Mouse (Mus musculus): ENCODE measurements around the gene Plekhm1. TPM values are rescaled to one million over a fixed set of nuclear protein-coding genes. Genes with fewer than 3 reads are reported as not detected.

Plekhm1 gene
- total RNA-seq, 2 experiments from 2014 or later, result 16.5 to 17.4 TPM

GRCm38 (mm10) chr11:103399050-103399449, 13.4 kb downstream of the Plekhm1 start:
- DNase-seq (ENCODE audit: low spot score in 2 of 2), result no peak
- intact Hi-C loops (cut with DNase I), result no loop called here

- intact Hi-C loops (cut with DNase I), result no loop called here
- no peak for DNase-seq (ENCODE audit: low spot score in 2 of 2)
These were observed 15.8 kb downstream of the Plekhm1 start for GRCm38 (mm10) chr11:103396682-103397081.

- no peak for DNase-seq (ENCODE audit: low spot score in 2 of 2)
- intact Hi-C loops (cut with DNase I), result no loop called here
These were observed 16.3 kb downstream of the Plekhm1 start for GRCm38 (mm10) chr11:103396236-103396635.

GRCm38 (mm10) chr11:103394604-103395003, 17.9 kb downstream of the Plekhm1 start:
- DNase-seq (ENCODE audit: low spot score in 2 of 2), result no peak
- intact Hi-C loops (cut with DNase I), result no loop called here

GRCm38 (mm10) chr11:103394025-103394424, 18.5 kb downstream of the Plekhm1 start:
- no peak for DNase-seq (ENCODE audit: low spot score in 2 of 2)
- intact Hi-C loops (cut with DNase I), result no loop called here

- no peak for DNase-seq (ENCODE audit: low spot score in 2 of 2)
- intact Hi-C loops (cut with DNase I), result no loop called here
These were observed 24.5 kb downstream of the Plekhm1 start for GRCm38 (mm10) chr11:103387870-103388526.

GRCm38 (mm10) chr11:103386827-103387226, 25.7 kb downstream of the Plekhm1 start:
- intact Hi-C loops (cut with DNase I), result no loop called here
- DNase-seq (ENCODE audit: low spot score in 2 of 2), result no peak

GRCm38 (mm10) chr11:103381956-103382613, 30.4 kb downstream of the Plekhm1 start:
- intact Hi-C loops (cut with DNase I), result no loop called here
- peak in 1 of 2 experiments; percentile 78 for DNase-seq (ENCODE audit: low spot score in 2 of 2)

GRCm38 (mm10) chr11:103381505-103381904, 31.0 kb downstream of the Plekhm1 start:
- intact Hi-C loops (cut with DNase I), result no loop called here
- no peak for DNase-seq (ENCODE audit: low spot score in 2 of 2)

- no peak for DNase-seq (ENCODE audit: low spot score in 2 of 2)
- intact Hi-C loops (cut with DNase I), result no loop called here
These were observed 32.0 kb downstream of the Plekhm1 start for GRCm38 (mm10) chr11:103380460-103380859.

GRCm38 (mm10) chr11:103378341-103378740, 34.1 kb downstream of the Plekhm1 start:
- DNase-seq (ENCODE audit: low spot score in 2 of 2), result no peak
- intact Hi-C loops (cut with DNase I), result no loop called here

GRCm38 (mm10) chr11:103375772-103376171, 36.7 kb downstream of the Plekhm1 start:
- no peak for DNase-seq (ENCODE audit: low spot score in 2 of 2)
- intact Hi-C loops (cut with DNase I), result no loop called here

GRCm38 (mm10) chr11:103375258-103375657, 37.2 kb downstream of the Plekhm1 start:
- DNase-seq (ENCODE audit: low spot score in 2 of 2), result no peak
- intact Hi-C loops (cut with DNase I), result no loop called here

GRCm38 (mm10) chr11:103373922-103374321, 38.6 kb downstream of the Plekhm1 start:
- DNase-seq (ENCODE audit: low spot score in 2 of 2), result no peak
- intact Hi-C loops (cut with DNase I), result no loop called here

- DNase-seq (ENCODE audit: low spot score in 2 of 2), result no peak
- intact Hi-C loops (cut with DNase I), result no loop called here
These were observed 39.9 kb downstream of the Plekhm1 start for GRCm38 (mm10) chr11:103372561-103372960.

- intact Hi-C loops (cut with DNase I), result no loop called here
- peak; percentile 39 to 54 for DNase-seq (ENCODE audit: low spot score in 2 of 2)
These were observed 40.4 kb downstream of the Plekhm1 start for GRCm38 (mm10) chr11:103372068-103372467.

GRCm38 (mm10) chr11:103371222-103371539, 41.3 kb downstream of the Plekhm1 start:
- intact Hi-C loops (cut with DNase I), result no loop called here
- no peak for DNase-seq (ENCODE audit: low spot score in 2 of 2)

GRCm38 (mm10) chr11:103370397-103371221, 41.9 kb downstream of the Plekhm1 start:
- intact Hi-C loops (cut with DNase I), result no loop called here
- no peak for DNase-seq (ENCODE audit: low spot score in 2 of 2)

GRCm38 (mm10) chr11:103365530-103365929, 47.0 kb downstream of the Plekhm1 start:
- intact Hi-C loops (cut with DNase I), result no loop called here
- DNase-seq (ENCODE audit: low spot score in 2 of 2), result no peak

- DNase-seq (ENCODE audit: low spot score in 2 of 2), result peak; percentile 42 to 67
- intact Hi-C loops (cut with DNase I), result no loop called here
These were observed 47.5 kb downstream of the Plekhm1 start for GRCm38 (mm10) chr11:103365022-103365421.

GRCm38 (mm10) chr11:103364335-103364734, 48.2 kb downstream of the Plekhm1 start:
- intact Hi-C loops (cut with DNase I), result loop anchor here (5.0 kb wide), 1 partner anchor 38 kb away; no protein-coding TSS in a partner anchor
- peak in 1 of 2 experiments; percentile 38 for DNase-seq (ENCODE audit: low spot score in 2 of 2)

Data from left cerebral cortex, postnatal 25 days (tissue).